Mouse (Mus musculus) small intestine, adult 2 months (tissue): ENCODE data around the gene Dcst1. TPM values are rescaled to one million over a fixed set of nuclear protein-coding genes. Genes with fewer than 3 reads are reported as not detected.

Source experiments
- H3K27ac ChIP-seq: fragments of 200-500 bp; 2 replicates; pipeline ENCODE4 v1.5.1; 2012; ENCODE audit warnings: low read depth, low read length, control low read depth, inconsistent platforms; ENCODE audit not compliant: insufficient read depth
- H3K27me3 ChIP-seq: fragments of 200-500 bp; 2 replicates; pipeline ENCODE4 v1.6.1; 2012; ENCODE audit warnings: mild to moderate bottlenecking, moderate library complexity, low read length, inconsistent platforms; ENCODE audit not compliant: control insufficient read depth, insufficient read depth
- H3K36me3 ChIP-seq: fragments of 200-500 bp; 2 replicates; pipeline ENCODE4 v1.6.1; 2012; ENCODE audit warnings: mild to moderate bottlenecking, low read length, control low read depth, inconsistent platforms; ENCODE audit not compliant: control insufficient read depth, insufficient read depth
- H3K4me1 ChIP-seq: fragments of 200-500 bp; 2 replicates; pipeline ENCODE4 v1.6.1; 2012; ENCODE audit warnings: low read length, inconsistent platforms, mixed read lengths; ENCODE audit not compliant: control insufficient read depth, insufficient read depth, insufficient read length
- H3K4me3 ChIP-seq: fragments of 200-500 bp; 2 replicates; pipeline ENCODE4 v1.5.1; 2012; ENCODE audit warnings: low read depth, mild to moderate bottlenecking, control low read depth, inconsistent platforms, low read length, moderate library complexity
- CTCF ChIP-seq: fragments of 200-500 bp; IDR thresholded peaks from 2 replicates; pipeline ENCODE4 v1.5.1; 2012; ENCODE audit warnings: low read depth, mild to moderate bottlenecking, control low read depth, inconsistent platforms, low read length, moderate library complexity, mixed read lengths; ENCODE audit not compliant: insufficient replicate concordance, insufficient read length; ENCODE audit errors: extremely low read depth
- POLR2A ChIP-seq: fragments of 200-500 bp; IDR thresholded peaks from 2 replicates; pipeline ENCODE4 v1.6.1; 2012; ENCODE audit warnings: low read depth, mild to moderate bottlenecking, control low read depth, inconsistent platforms, low read length, moderate library complexity
- WGBS: fragments of 180-500 bp; shearing (Covaris S2); methylation state at CpG from one replicate; pipeline ENCODE4 v1.1.7; 2018; 5-methylcytosine and 5-hydroxymethylcytosine counted together
- polyA plus RNA-seq: library from polyadenylated mRNA; depleted of rRNA; stranded (reverse); fragments of >200 nt; gene quantifications from 2 replicates; pipeline ENCODE4 v1.2.3, GENCODE M21; 2012

Dcst1 gene
- polyA plus RNA-seq, 1 experiment, result 9.1 TPM

DNA sequence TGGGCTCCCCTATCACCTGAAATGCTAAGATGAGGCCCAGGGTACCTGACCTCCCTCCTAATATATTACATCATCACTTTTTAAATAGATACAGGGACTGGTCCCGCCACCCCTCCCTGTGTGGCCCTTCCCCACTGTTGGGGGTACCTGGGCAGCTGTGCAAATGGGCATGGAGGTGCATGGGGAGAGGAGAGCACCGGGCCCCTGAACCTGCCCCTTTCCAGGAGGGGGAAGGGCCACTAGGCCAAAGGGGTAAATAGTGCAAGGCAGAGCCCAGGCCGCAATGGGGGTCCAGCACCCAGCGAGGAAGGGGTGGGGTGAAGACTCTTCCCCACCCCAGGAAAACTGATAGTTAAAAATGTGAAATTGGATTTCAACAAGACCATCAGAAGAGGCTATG, 12.8 kb upstream of the Dcst1 start:
- no peak for TF ChIP-seq POLR2A

DNA sequence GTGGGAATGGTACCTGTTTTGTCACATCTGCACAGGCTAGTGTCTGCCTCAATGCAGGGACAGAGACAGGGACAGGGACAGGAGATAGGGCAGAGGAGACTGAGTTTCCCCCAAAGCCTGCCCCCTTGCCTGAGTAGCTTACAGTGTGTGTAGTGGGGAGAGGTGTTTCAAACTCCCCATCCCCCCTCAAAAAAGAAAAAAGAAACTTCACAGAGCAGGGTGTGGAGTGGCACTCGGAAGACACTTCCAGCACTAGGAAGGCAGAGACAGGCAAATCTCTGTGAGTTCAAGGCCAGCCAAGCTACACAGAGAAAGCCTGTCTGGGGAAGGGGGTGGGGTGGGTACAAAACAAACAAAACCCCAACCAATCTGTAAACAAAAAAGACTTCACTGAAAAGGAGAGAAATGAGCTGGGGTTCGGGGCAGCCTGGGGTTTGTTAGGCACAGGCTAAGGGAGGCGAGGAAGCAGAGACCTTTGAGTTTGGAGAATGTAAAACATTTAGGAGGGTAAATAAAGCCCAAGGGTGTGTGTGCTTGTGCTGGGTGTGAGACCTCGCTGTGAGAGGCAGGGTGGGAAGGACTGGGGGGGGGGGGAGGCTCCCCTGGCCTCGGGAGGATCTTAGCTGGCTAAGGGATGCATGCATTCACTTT, 8.7 kb upstream of the Dcst1 start:
- Histone ChIP-seq H3K4me3 (no peak overlapping the region), H3K27ac (no peak overlapping the region), H3K4me1 (peaks cover 9% of the 10 kb centered on the region), H3K27me3 (no peaks in the 10 kb centered on the region), H3K36me3 (peaks cover 23% of the 10 kb centered on the region)
- 28% methylated on average over 5 of the region's 5 CpGs for WGBS
- TF ChIP-seq CTCF (no peak), POLR2A (no peak)

More for the DNA sequence above, 12.8 kb upstream of the Dcst1 start:
- Histone ChIP-seq H3K27me3 (no peaks in the 10 kb centered on the region), H3K4me1 (peaks cover 22% of the 10 kb centered on the region), H3K27ac (peak overlapping the region; percentile 48; the same call in 1 of the 2 replicates), H3K4me3 (no peak overlapping the region), H3K36me3 (peaks cover 59% of the 10 kb centered on the region)
- WGBS, result 80% methylated on average over 4 of the region's 4 CpGs

DNA sequence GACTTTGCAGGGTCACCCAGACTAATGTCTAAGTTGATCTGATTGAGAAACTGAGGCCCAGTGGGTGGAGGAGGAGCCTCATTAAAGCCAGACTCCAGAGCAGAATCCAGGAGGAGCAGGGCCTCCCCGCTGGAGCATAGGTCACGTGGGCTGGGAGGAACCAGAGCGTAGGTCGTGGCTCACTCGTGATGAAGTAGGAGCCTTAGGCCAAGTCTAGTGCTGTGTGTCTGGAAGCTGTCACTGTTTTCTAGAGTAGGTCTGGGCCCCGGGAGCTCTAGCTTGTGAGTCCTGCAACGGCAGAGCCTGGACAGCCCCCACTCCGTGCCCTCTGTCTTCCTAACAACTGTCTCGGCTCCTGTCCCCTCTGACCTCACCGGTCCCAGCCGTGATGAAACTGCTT, 2.3 kb upstream of the Dcst1 start:
- TF ChIP-seq POLR2A (no peak), CTCF (no peak)
- H3K36me3 ChIP-seq, result no peaks in the 10 kb centered on the region
- H3K27me3 ChIP-seq, result no peaks in the 10 kb centered on the region
- no peak overlapping the region for H3K4me3 ChIP-seq
- WGBS, result 49% methylated on average over 11 of the region's 11 CpGs
- no peak overlapping the region for H3K27ac ChIP-seq
- peaks cover 21% of the 10 kb centered on the region for H3K4me1 ChIP-seq

DNA sequence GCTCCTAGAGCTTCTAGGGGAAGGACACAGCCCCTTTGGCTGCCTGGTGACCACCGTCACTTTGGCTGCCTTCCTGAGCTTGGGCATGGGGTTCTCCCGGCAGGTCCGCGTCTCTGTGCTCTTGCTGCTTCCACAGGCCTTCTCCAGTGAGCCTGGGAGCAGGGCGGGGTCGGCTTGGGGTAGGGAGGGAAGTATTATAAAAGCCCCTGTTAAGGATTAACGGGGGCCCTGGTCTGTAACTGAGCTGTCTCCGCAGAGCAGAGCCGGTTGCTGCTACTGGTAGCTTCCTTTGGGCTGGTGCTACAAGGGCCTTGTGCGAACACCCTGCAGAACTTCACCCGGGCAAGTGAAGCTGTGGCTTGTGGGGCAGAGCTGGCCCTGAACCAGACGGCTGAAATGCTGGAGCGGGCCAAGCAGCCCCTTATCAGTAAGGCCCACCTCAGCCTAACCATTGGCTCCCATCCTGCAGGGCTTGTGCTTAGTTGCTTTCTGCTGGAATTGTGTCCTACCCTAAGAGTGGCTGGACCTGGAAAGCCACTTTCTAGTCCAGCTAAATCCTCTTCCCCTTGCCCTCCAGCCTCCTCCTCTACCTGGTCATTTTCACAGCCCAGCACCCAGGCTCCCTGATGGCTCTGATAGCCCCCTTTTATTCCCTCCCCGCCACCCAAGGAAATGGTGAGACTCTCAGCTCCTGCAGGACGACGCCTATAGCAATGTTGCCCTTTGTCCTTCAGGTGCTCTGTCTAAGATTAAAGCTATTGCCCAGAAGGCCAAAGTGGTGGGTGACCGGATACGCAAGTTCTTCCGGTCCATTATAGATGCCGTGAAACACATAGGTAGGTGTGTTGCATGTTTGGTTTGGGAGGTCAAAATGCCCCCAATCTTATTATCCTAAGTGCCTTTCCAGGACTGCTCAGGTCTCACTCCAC, 697 bp upstream of the Dcst1 start:
- 47% methylated on average over 20 of the region's 20 CpGs for WGBS
- Histone ChIP-seq H3K4me1 (peaks cover 21% of the 10 kb centered on the region), H3K27me3 (no peaks in the 10 kb centered on the region), H3K4me3 (no peak overlapping the region), H3K27ac (no peak overlapping the region), H3K36me3 (no peaks in the 10 kb centered on the region)
- no peak for TF ChIP-seq CTCF

DNA sequence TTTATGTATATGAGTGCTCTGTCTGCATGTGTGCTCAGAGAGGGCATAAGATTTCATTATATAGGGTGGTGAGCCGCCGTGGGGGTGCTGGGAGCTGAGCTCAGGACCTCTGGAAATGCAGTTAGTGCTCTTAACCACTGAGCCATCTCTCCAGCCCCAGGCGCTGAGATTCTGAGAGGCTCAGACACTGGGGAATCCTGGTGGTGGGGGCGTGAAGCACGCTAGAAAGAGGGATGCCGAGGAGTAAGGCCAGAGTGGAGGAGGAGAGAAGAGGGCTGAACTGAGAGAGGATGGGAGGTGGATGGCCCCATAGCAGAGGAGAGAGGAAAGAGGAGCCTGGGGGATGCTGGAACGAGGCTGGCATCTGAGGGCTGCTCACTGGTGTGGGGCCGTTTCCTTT, 422 bp downstream of the Dcst1 start:
- no peaks in the 10 kb centered on the region for H3K36me3 ChIP-seq

DNA sequence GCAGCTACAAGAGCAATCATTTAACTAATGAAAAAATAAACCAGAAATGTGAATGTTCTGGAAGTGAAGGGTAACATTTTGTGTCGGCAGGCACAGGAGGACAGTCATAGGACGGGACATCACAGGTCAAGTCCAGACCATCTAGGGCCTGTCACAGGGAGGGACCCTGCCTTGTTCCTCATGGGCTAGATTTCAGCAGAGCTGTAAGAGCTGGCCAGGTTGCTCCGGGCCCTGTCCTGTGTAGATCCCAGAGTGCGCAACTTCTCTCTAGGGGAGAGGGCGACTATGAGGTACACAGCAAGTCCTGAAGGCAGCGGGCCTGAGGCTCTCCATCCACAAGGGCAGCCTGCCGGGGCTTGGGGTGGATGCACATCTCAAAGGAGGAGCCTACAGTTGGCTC, 3.4 kb downstream of the Dcst1 start, which contains the start of gene Dcst2:
Dcst2 (plus strand) TSS at position 301 of the 400 bp plus-strand sequence.
- 88% methylated on average over 7 of the region's 7 CpGs for WGBS
- no peak within 1 kb of the TSS for H3K4me3 ChIP-seq
- H3K36me3 ChIP-seq, result no peaks in the 10 kb centered on the region
- TF ChIP-seq POLR2A (no peak), CTCF (no peak)
- no peak within 1 kb of the TSS for H3K27ac ChIP-seq
- no peaks in the 10 kb centered on the region for H3K27me3 ChIP-seq
- H3K4me1 ChIP-seq, result peaks cover 28% of the 10 kb centered on the region

More for the DNA sequence above, 422 bp downstream of the Dcst1 start:
- peaks cover 31% of the 10 kb centered on the region for H3K4me1 ChIP-seq
- WGBS, result 94% methylated on average over 8 of the region's 8 CpGs
- no peaks in the 10 kb centered on the region for H3K27me3 ChIP-seq
- no peak overlapping the region for H3K27ac ChIP-seq
- no peak overlapping the region for H3K4me3 ChIP-seq
- TF ChIP-seq POLR2A (no peak), CTCF (no peak)

DNA sequence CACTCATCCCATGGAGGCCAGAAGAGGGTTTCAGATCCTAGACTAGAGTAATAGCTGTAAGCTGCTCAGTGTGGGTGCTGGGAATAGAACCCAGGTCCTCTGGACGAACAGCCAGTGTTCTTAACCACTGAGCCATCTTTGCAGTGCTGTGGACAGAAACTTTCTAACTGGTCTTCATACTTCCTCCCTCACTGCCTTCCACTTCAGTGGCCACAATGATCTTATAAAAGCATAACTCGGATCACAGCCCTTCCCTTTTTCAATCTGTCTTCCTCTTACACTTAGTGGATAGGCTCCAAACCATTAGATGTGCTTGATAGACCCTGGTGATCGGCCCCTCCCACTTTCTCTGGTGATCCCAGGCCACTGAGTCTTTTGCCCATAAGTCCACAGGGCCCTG, 4.8 kb downstream of the Dcst1 start:
- no peaks in the 10 kb centered on the region for H3K27me3 ChIP-seq
- TF ChIP-seq CTCF (no peak), POLR2A (no peak)
- H3K27ac ChIP-seq, result peak overlapping the region; percentile 48; the same call in 1 of the 2 replicates
- H3K4me3 ChIP-seq, result no peak overlapping the region
- no peaks in the 10 kb centered on the region for H3K36me3 ChIP-seq
- peaks cover 28% of the 10 kb centered on the region for H3K4me1 ChIP-seq
- 45% methylated on average over 3 of the region's 3 CpGs for WGBS
